Comparison of ENCODE assay signal across 10 mouse cellular contexts in genomic region chr9:66004380-66004779, GRCm38 (mm10). TPM values are rescaled to one million over a fixed set of nuclear protein-coding genes. Genes with fewer than 3 reads are reported as not detected.
DNase-seq lines count a peak whose midpoint lies in the region; ATAC-seq and TF ChIP-seq lines count a peak whose summit lies in the region.
"Had no signal": no experiment of that assay in that cellular context is flagged by ENCODE, and none has a peak within 500 bp of the region (broad histone marks: within the 10 kb centered on the region; RNA-seq: fewer than 3 reads in every experiment).

No protein-coding gene starts in this region.

- no peak overlapping the region for H3K27ac ChIP-seq in liver, postnatal 0 days (ENCODE audit: low read depth)
- H3K27ac ChIP-seq: limb, embryonic 15.5 days; stomach, embryonic 15.5 days had no signal

- H3K9me3 ChIP-seq in liver, postnatal 0 days (ENCODE audit: low read length): no peaks in the 10 kb centered on the region
- H3K9me3 ChIP-seq: limb, embryonic 15.5 days; stomach, embryonic 15.5 days had no signal

- no peak for TF ChIP-seq EP300 in liver, postnatal 0 days (IDR thresholded peaks at IDR 0.05; ENCODE audit: low read depth)

- 43% methylated on average over 4 of the region's 4 CpGs for WGBS in liver, postnatal 0 days (ENCODE audit: insufficient replicate concordance)

- no peak overlapping the region for H3K4me3 ChIP-seq in liver, postnatal 0 days (ENCODE audit: low read depth, low read length)
- H3K4me3 ChIP-seq: limb, embryonic 15.5 days; stomach, embryonic 15.5 days had no signal

- no peak for ATAC-seq in cerebellum, adult (ENCODE audit: insufficient number of reproducible peaks, low FRiP score, low TSS enrichment)
- ATAC-seq in liver, postnatal 0 days: no peak

- H3K4me2 ChIP-seq in liver, postnatal 0 days (ENCODE audit: low read depth, low read length): no peak overlapping the region
- H3K4me2 ChIP-seq: limb, embryonic 15.5 days; stomach, embryonic 15.5 days had no signal

- peak; percentile 52 for TF ChIP-seq CTCF in liver, postnatal 0 days (IDR thresholded peaks at IDR 0.05; ENCODE audit: low read depth)

- peaks cover 16% of the 10 kb centered on the region for H3K36me3 ChIP-seq in liver, postnatal 0 days (replicated peaks; ENCODE audit: insufficient read depth, low read length)

- no peaks in the 10 kb centered on the region for H3K27me3 ChIP-seq in liver, postnatal 0 days (ENCODE audit: insufficient read depth, low read length)
- H3K27me3 ChIP-seq: limb, embryonic 15.5 days; stomach, embryonic 15.5 days had no signal

- peak; percentile 13 for DNase-seq in cerebellum, adult 11 months
- peak; percentile 26 for DNase-seq in MEL-GATA-1-ER (ENCODE audit: extremely low read depth, low read depth)
- DNase-seq in cerebellum, postnatal 10 days: peak; percentile 65 to 73
- peak; percentile 5 for DNase-seq in gonadal fat pad, adult 2 months (ENCODE audit: low read depth)
- DNase-seq in kidney, postnatal 25 days: peak; percentile 54 to 66
- DNase-seq in liver, postnatal 0 days: peak; percentile 21
- peak; percentile 17 for DNase-seq in right cerebral cortex, postnatal 25 days

- H3K4me1 ChIP-seq in liver, postnatal 0 days (ENCODE audit: insufficient read depth): no peaks in the 10 kb centered on the region
- H3K4me1 ChIP-seq: limb, embryonic 15.5 days; stomach, embryonic 15.5 days had no signal

- no peak overlapping the region for H3K9ac ChIP-seq in liver, postnatal 0 days (replicated peaks)
- H3K9ac ChIP-seq: limb, embryonic 15.5 days; stomach, embryonic 15.5 days had no signal

RNA-seq across cellular contexts. Expression of gene Ppib, which starts 55.6 kb away (rescaled TPM):
- 421 and 459 TPM in 2 replicates for polyA plus RNA-seq in gonadal fat pad, adult 2 months (2012; rRNA removed)
- polyA plus RNA-seq in liver, postnatal 0 days (2015; fragmentation: Nextera tagmentation; extraction: Ambion mirVana): 368 and 376 TPM in 2 replicates

Comparison
In these comparisons a context has a peak if more than half of its experiments do, and no peak if none do; other contexts are left out.
1. DNase-seq: peak in every context shown above with its lines; median percentile 69 in cerebellum, postnatal 10 days; 60 in kidney, postnatal 25 days; 26 in MEL-GATA-1-ER; 21 in liver, postnatal 0 days; 17 in right cerebral cortex, postnatal 25 days; 13 in cerebellum, adult 11 months; 5 in gonadal fat pad, adult 2 months.